Mouse (Mus musculus) stomach, postnatal 0 days (tissue): ENCODE results near the gene Pfkm.

Source experiments
- CTCF ChIP-seq: IDR thresholded peaks from 2 replicates; pipeline ENCODE4 v1.5.1; 2016; ENCODE audit warnings: antibody characterized with exemption, low read depth, mild to moderate bottlenecking, moderate library complexity
- EP300 ChIP-seq: optimal IDR thresholded peaks from 2 replicates; pipeline ENCODE3; 2016; ENCODE audit warnings: antibody characterized with exemption

DNA sequence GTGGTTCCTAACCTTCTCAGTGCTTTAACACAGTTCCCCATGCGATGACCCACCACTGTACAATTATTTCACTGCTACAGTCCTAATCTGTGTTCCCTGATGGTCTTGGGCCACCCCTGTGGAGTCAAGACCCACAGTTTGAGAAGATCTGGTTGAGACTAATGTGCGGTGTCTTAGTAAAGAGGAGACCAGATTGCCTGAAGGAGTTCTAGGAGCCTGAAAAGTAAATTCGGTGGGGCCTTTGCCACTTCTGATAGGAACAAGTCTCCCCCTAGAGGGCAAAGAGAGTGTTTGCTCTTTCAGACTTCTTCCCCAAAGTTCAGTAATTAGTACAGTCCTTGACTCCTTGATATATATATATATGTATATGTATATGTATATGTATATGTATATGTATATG lies 61.2 kb downstream of the Pfkm start:
- TF ChIP-seq CTCF: peak; percentile 78
- TF ChIP-seq EP300: no peak
